Mouse (Mus musculus) ES-E14 (cell line): ENCODE measurements around the gene Hectd2. TPM values are rescaled to one million over a fixed set of nuclear protein-coding genes. Genes with fewer than 3 reads are reported as not detected.

Experiments
- DNase-seq: peaks from one replicate; pipeline ENCODE4 v3.0.0-alpha.2; 2013; ENCODE audit warnings: low read depth, low spot score
- H3K27ac ChIP-seq: 2 replicates; pipeline ENCODE4 v1.5.1; 2012; ENCODE audit warnings: low read depth, mild to moderate bottlenecking, low read length, moderate library complexity, mixed read lengths; ENCODE audit not compliant: poor library complexity, insufficient read depth, severe bottlenecking
- H3K36me3 ChIP-seq: 2 replicates; pipeline ENCODE4 v1.6.1; 2012; ENCODE audit warnings: mild to moderate bottlenecking, low read length, moderate library complexity, mixed read lengths; ENCODE audit not compliant: control insufficient read depth, poor library complexity, insufficient read depth, severe bottlenecking
- H3K4me1 ChIP-seq, 2 experiments: fragments of 150-350 bp in 1 of 2; sonication (generic) in 1 of 2; 2 replicates each; pipeline ENCODE4 v1.6.1; 2012; ENCODE audit warnings: low read length in 2 of 2, mild to moderate bottlenecking in 1 of 2, mixed read lengths in 1 of 2; ENCODE audit not compliant: control insufficient read depth in 2 of 2, insufficient read depth in 2 of 2, poor library complexity in 1 of 2
- H3K4me3 ChIP-seq, 2 experiments: fragments of 150-350 bp in 1 of 2; sonication (generic) in 1 of 2; 2 replicates each; pipeline ENCODE4 v1.5.1; 2012; ENCODE audit warnings: low read length in 2 of 2, low read depth in 1 of 2, mild to moderate bottlenecking in 1 of 2, mixed read lengths in 1 of 2; ENCODE audit not compliant: insufficient read depth in 1 of 2, poor library complexity in 1 of 2, severe bottlenecking in 1 of 2
- H3K9ac ChIP-seq: 2 replicates; pipeline ENCODE4 v1.6.1; 2012; ENCODE audit warnings: low read depth, mild to moderate bottlenecking, low read length, mixed read lengths; ENCODE audit not compliant: poor library complexity, insufficient read depth, severe bottlenecking
- H3K9me3 ChIP-seq: fragments of 150-350 bp; sonication (generic); 2 replicates; pipeline ENCODE4 v1.6.1; 2012; ENCODE audit warnings: low read depth, mild to moderate bottlenecking, low read length; ENCODE audit not compliant: control insufficient read depth, insufficient read depth
- CHD2 ChIP-seq: IDR thresholded peaks from 2 replicates; pipeline ENCODE4 v1.6.1; 2014; ENCODE audit warnings: mild to moderate bottlenecking, low read depth, low read length, inconsistent platforms
- HCFC1 ChIP-seq: IDR thresholded peaks from 2 replicates; pipeline ENCODE4 v1.6.1; 2012; ENCODE audit warnings: low read length, inconsistent platforms, borderline replicate concordance; ENCODE audit not compliant: insufficient read depth
- MAFK ChIP-seq: IDR thresholded peaks from 2 replicates; pipeline ENCODE4 v1.6.1; 2014; ENCODE audit warnings: mild to moderate bottlenecking, low read depth, low read length, inconsistent platforms; ENCODE audit not compliant: insufficient read depth
- ZC3H11A ChIP-seq: IDR thresholded peaks from 2 replicates; pipeline ENCODE4 v1.6.1; 2012; ENCODE audit warnings: low read depth, mild to moderate bottlenecking, inconsistent platforms, low read length, borderline replicate concordance
- ZNF384 ChIP-seq: IDR thresholded peaks from 2 replicates; pipeline ENCODE4 v1.6.1; 2012; ENCODE audit warnings: low read depth, low read length, inconsistent platforms
- in situ Hi-C, 2 experiments: fragments of 600-800 bp; cut with MboI; formaldehyde crosslinking; loops; one replicate each; pipeline ENCODE4 v1.15.1; 2025; ENCODE audit warnings: low sequenced_read_pairs in 2 of 2, inconsistent platforms in 1 of 2; ENCODE audit not compliant: unreplicated experiment in 2 of 2
- total RNA-seq: library from RNA; depleted of rRNA; stranded (reverse); fragments of 300-350 nt; gene quantifications from 2 replicates; pipeline ENCODE4 v1.2.3, GENCODE M21; 2012

The Hectd2 gene
- total RNA-seq, 1 experiment = 2.3 TPM

DNA sequence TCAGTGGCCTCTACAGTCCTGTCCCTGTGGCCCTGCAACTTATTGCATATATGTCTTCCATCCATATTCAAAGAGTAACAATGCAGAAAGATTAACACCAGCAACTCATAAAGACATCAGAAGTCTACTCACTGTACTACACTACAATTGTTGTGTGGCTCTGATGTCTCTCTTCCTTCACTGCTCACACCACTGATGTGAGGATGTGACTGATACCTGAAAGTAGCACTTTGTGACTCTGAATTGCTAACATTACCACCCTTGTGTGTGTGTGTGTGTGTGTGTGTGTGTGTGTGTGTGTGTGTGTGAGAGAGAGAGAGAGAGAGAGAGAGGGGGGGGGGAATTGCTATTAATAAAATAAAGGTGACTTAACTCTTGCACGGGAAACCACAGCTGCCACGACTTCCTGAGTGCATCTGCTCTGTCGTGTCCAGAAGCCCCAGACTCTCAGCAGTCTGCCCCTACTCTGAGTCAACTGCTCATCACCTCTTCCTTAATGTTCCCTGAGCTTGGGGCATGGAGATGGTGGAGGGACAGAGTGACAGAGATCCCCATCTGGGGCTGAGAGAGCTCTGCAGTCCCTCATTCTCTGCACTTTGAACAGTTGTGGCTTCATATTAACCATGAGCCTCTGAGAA is 31.8 kb upstream of the Hectd2 start:
- in situ Hi-C loops = no loop called here
- Histone ChIP-seq H3K9ac (no peak overlapping the region), H3K9me3 (no peaks in the 10 kb centered on the region), H3K27ac (no peak overlapping the region), H3K4me3 (no peak overlapping the region), H3K4me1 (no peaks in the 10 kb centered on the region), H3K36me3 (no peaks in the 10 kb centered on the region)
- no peak for DNase-seq
- TF ChIP-seq HCFC1 (no peak), MAFK (no peak), ZNF384 (no peak), ZC3H11A (no peak), CHD2 (no peak)

DNA sequence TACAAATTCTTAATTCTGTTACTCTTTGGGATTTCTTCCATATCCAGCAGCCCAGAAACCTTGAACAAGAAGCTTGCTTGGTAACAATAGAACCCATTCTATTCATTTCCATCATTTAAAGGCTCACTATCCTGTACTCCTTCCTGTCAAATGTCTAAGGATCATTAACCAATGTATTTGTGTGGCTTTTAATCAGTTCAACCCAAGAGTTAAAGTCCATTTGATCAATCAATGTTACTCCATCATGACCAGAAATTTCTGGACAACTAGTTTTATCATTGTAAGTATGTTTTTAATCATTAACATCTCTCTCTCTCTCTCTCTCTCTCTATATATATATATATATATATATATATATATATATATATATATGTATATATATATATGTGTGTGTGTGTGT is 29.4 kb upstream of the Hectd2 start:
- Histone ChIP-seq H3K27ac (no peak overlapping the region), H3K9ac (no peak overlapping the region), H3K9me3 (no peaks in the 10 kb centered on the region), H3K4me3 (no peak overlapping the region), H3K4me1 (no peaks in the 10 kb centered on the region), H3K36me3 (no peaks in the 10 kb centered on the region)
- TF ChIP-seq ZC3H11A (no peak), ZNF384 (no peak), HCFC1 (no peak), CHD2 (no peak), MAFK (no peak)
- in situ Hi-C loops = no loop called here
- no peak for DNase-seq

DNA sequence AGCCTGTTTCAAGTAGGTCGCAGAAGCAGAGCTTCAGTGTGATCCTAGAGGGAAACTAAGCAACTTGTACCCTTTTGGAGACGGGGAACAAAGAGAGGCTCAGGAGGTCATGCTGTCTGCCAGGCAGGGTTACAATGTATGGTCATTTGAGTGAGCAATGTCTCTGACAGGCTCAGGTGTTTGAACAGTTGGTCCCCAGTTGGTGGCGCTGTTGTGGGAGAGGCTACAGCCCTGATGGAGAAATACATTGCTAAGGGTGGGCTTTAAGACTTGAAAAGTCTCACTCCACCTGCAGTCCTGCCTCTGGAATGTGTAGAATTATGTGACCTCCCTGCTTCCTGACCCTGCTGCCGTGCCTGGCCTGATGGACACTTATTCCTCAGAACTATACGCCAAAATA is 21.4 kb upstream of the Hectd2 start:
- Histone ChIP-seq H3K4me1 (0 out of 4 replicates have a peak, but pooled peaks cover 0 to 3% of the 10 kb centered on the region in 2 experiments), H3K9me3 (no peaks in the 10 kb centered on the region), H3K27ac (no peak overlapping the region), H3K36me3 (no peaks in the 10 kb centered on the region), H3K9ac (no peak overlapping the region), H3K4me3 (no peak overlapping the region)
- in situ Hi-C loops = no loop called here
- TF ChIP-seq CHD2 (no peak), HCFC1 (no peak), ZC3H11A (no peak), ZNF384 (no peak), MAFK (no peak)
- DNase-seq = peak; percentile 37

DNA sequence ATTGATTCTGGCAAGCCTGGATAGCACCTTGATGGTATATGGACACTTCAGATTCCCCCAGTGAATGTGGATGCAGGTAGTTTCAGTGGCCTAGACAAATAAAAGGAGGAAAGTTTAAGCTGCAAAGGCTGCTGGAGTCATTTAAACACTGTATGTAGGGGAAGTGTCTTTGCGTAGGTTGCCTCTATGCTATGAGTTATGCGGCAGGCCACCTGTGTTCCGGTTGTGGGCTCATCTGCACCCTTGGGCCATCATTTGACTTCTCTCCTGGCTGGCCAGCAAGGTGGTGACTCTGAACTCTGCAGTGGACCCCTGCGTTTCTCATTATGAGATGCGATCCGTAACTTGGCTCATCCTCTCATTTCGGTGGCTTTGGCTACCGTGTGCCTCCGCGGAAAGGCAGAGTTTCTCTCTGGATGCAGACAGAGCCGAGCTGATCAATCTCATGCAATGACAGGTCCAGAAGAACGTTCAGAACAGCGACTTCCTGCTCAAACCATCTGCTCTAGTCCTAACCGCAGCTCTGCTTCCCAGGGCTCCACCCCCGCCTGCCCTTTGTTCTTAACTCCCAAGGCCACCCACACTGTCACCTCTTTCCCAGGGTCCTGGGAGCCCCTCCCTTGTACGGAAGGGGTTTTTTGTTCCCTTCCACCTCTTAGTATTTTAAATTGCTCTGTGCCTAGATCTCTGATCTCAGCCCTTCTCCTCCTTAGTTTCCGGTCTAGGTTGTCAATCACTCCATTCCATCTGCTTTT is 20.3 kb upstream of the Hectd2 start:
- no peak for TF ChIP-seq CHD2
- TF ChIP-seq MAFK = no peak
- no peak for TF ChIP-seq ZC3H11A
- no peak for TF ChIP-seq HCFC1
- no peak for TF ChIP-seq ZNF384
- Histone ChIP-seq H3K9ac (no peak overlapping the region), H3K9me3 (no peaks in the 10 kb centered on the region), H3K36me3 (no peaks in the 10 kb centered on the region), H3K4me3 (peak overlapping the region; percentile 0 to 45; a peak in 2 of 4 replicates), H3K4me1 (0 out of 4 replicates have a peak, but pooled peaks cover 0 to 3% of the 10 kb centered on the region in 2 experiments), H3K27ac (no peak overlapping the region)
- in situ Hi-C loops = no loop called here
- peak; percentile 62 for DNase-seq
